Mouse (Mus musculus): ENCODE data around the gene Pi4kb. TPM values are rescaled to one million over a fixed set of nuclear protein-coding genes. Genes with fewer than 3 reads are reported as not detected.
A peak's percentile ranks its signal among the peaks of the same experiment; 100 is the strongest.
"Not testable (repeated sequence)": the region's sequence is repeated elsewhere in the genome, so short reads cannot be mapped to it uniquely, and the experiment has no call there.

Gene Pi4kb
- total and polyA plus RNA-seq, 2 experiments from 2014 or later: 24.3 to 55.0 TPM

DNA sequence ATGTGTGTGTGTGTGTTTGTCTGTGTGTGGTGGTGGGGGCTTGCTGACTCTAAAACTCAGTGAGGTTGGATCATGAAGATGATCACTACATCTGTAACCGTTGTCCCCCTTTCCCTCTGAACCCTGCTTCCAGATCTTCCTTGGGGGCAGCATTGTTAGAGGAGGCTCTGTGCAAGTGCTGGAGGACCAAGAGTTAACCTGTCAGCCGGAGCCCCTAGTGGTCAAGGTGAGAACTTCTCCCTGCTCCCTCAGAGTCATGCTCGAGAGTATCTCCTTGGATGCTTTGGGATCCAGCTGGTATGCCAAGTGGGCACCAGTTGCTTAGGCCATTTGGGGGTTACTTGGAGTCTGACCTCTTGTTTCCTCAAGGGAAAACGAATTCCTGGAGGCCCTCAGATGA, 30.8 kb upstream of the Pi4kb start:
- not testable (repeated sequence) for ATAC-seq (ENCODE audit: low FRiP score); H3K9ac ChIP-seq (replicated peaks; ENCODE audit: low read length, poor library complexity, severe bottlenecking); H3K27ac ChIP-seq (ENCODE audit: low read depth, low read length); H3K4me1 ChIP-seq (ENCODE audit: insufficient read depth, low read length); DNase-seq (ENCODE audit: low spot score); H3K4me2 ChIP-seq (ENCODE audit: low read depth, low read length, poor library complexity, severe bottlenecking); H3K36me3 ChIP-seq (ENCODE audit: insufficient read depth, low read length); H3K4me3 ChIP-seq (ENCODE audit: low read depth, low read length); H3K27me3 ChIP-seq (ENCODE audit: insufficient read depth, low read length); H3K9me3 ChIP-seq (ENCODE audit: low read length)
- 24% methylated on average over 4 of the region's 4 CpGs for WGBS
- peak; percentile 57 for TF ChIP-seq CTCF (IDR thresholded peaks at IDR 0.05)

DNA sequence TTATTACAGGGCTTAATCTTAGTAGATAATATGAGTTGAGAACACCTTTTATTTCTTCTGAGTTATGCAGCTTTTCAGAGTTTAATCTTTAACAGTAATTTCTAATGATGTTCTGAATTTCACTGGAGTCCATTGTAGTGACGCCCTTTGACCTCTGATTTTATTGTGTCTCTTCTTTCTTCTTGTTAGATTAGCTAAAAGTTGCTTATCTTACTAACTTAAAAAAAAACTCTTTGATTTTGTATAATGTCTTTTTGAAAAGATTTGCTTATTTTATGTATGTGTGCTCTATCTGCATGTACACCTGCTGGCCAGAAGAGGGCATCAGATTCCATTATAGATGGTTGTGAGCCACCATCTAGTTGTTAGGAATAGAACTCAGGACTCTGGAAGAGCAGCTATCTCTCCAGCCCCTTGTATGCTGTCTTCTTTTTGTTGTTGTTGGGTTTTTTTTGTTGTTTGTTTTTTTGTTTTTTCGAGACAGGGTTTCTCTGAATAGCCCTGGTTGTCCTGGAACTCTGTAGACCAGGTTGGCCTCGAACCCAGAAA, 26.4 kb upstream of the Pi4kb start:
- Histone ChIP-seq H3K9ac (replicated peaks; ENCODE audit: low read length, poor library complexity, severe bottlenecking) (no peak overlapping the region), H3K4me3 (ENCODE audit: low read depth, low read length) (no peak overlapping the region), H3K4me2 (ENCODE audit: low read depth, low read length, poor library complexity, severe bottlenecking) (no peak overlapping the region), H3K36me3 (ENCODE audit: insufficient read depth, low read length) (no peaks in the 10 kb centered on the region), H3K4me1 (ENCODE audit: insufficient read depth, low read length) (no peaks in the 10 kb centered on the region), H3K9me3 (ENCODE audit: low read length) (no peaks in the 10 kb centered on the region), H3K27ac (ENCODE audit: low read depth, low read length) (no peak overlapping the region), H3K27me3 (ENCODE audit: insufficient read depth, low read length) (no peaks in the 10 kb centered on the region)
- DNase-seq (ENCODE audit: low spot score): no peak
- TF ChIP-seq CTCF (IDR thresholded peaks at IDR 0.05): peak; percentile 61
- WGBS: 67% methylated on average over 3 of the region's 3 CpGs
- no peak for ATAC-seq (ENCODE audit: low FRiP score)

DNA sequence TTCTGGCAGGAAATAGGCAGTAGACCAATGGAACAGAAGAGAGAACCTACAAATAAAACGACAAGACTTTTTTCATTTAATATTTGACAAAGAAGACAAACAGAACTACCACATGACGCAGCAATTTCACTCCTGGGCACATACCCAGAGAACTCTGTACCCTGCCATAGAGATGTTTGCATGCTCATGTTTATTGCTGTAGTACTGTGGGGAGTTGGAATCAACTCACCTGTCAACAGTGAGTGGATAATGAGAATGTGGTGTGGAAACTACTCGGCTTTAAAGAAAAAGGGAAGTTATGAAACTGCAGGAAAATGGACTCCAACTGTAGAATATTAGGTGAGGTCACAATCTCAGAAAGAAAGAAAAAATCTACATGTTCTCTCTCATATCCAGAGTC, 24.9 kb upstream of the Pi4kb start:
- 91% methylated on average over 3 of the region's 3 CpGs for WGBS
- Histone ChIP-seq H3K9ac (replicated peaks; ENCODE audit: low read length, poor library complexity, severe bottlenecking) (no peak overlapping the region), H3K4me2 (ENCODE audit: low read depth, low read length, poor library complexity, severe bottlenecking) (no peak overlapping the region), H3K36me3 (ENCODE audit: insufficient read depth, low read length) (no peaks in the 10 kb centered on the region), H3K9me3 (ENCODE audit: low read length) (no peaks in the 10 kb centered on the region), H3K4me3 (ENCODE audit: low read depth, low read length) (no peak overlapping the region), H3K27ac (ENCODE audit: low read depth, low read length) (no peak overlapping the region), H3K27me3 (ENCODE audit: insufficient read depth, low read length) (no peaks in the 10 kb centered on the region), H3K4me1 (ENCODE audit: insufficient read depth, low read length) (no peaks in the 10 kb centered on the region)
- DNase-seq (ENCODE audit: low spot score): no peak
- no peak for TF ChIP-seq CTCF (IDR thresholded peaks at IDR 0.05)
- ATAC-seq (ENCODE audit: low FRiP score): no peak

DNA sequence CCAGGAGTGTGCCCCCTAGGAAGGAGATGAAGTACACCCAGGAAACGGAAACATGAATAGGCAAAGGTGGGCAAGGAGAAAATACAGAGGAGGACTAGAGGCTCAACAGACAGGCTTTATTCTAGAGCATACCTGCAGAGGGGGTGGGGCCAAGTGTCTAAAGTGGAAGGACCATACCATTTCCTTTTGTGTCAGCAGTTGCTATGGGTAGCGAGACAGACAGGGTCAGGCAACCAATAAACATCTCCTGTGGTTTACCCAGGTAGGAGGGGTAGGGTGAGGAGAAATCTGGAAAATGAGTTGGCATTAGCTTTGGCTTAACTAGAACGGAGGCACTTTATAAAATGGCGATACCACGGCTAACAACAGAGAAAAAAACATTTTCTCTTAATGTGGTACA, 21.7 kb upstream of the Pi4kb start:
- Histone ChIP-seq H3K9ac (replicated peaks; ENCODE audit: low read length, poor library complexity, severe bottlenecking) (peak overlapping the region; percentile 74; the same call in 1 of the 2 replicates), H3K4me1 (ENCODE audit: insufficient read depth, low read length) (peaks cover 7% of the 10 kb centered on the region; the same call in 1 of the 2 replicates), H3K9me3 (ENCODE audit: low read length) (no peaks in the 10 kb centered on the region), H3K4me3 (ENCODE audit: low read depth, low read length) (peak overlapping the region; percentile 48), H3K4me2 (ENCODE audit: low read depth, low read length, poor library complexity, severe bottlenecking) (peak overlapping the region; percentile 58), H3K27me3 (ENCODE audit: insufficient read depth, low read length) (no peaks in the 10 kb centered on the region), H3K36me3 (ENCODE audit: insufficient read depth, low read length) (peaks cover 21% of the 10 kb centered on the region), H3K27ac (ENCODE audit: low read depth, low read length) (peak overlapping the region; percentile 90)
- ATAC-seq (ENCODE audit: low FRiP score) (peak; percentile 31), DNase-seq (ENCODE audit: low spot score) (peak; percentile 46)
- TF ChIP-seq CTCF (IDR thresholded peaks at IDR 0.05): peak; percentile 35; the same call in 1 of the 2 replicates
- WGBS: 56% methylated on average over 5 of the region's 5 CpGs

DNA sequence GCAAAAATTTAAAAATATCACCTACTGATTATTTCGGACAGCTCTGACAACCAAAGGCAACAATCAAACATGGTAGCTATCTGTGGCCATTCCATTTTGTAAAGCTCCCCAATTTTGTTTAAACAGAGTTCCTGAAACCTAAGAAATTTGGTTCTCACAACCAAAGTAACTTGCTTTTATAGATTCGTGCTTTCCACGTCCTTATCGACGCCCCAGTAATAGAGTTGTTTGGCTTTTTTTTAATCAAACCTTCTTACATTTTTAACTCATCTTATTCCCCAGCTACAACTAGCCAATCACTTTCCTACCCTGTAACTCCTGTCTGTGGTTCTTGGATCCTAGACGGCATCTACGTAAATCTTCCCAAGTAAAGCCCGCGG, 21.2 kb upstream of the Pi4kb start:
- ATAC-seq (ENCODE audit: low FRiP score): peak; percentile 41; the same call in 1 of the 2 replicates
- H3K27me3 ChIP-seq (ENCODE audit: insufficient read depth, low read length): no peaks in the 10 kb centered on the region

DNA sequence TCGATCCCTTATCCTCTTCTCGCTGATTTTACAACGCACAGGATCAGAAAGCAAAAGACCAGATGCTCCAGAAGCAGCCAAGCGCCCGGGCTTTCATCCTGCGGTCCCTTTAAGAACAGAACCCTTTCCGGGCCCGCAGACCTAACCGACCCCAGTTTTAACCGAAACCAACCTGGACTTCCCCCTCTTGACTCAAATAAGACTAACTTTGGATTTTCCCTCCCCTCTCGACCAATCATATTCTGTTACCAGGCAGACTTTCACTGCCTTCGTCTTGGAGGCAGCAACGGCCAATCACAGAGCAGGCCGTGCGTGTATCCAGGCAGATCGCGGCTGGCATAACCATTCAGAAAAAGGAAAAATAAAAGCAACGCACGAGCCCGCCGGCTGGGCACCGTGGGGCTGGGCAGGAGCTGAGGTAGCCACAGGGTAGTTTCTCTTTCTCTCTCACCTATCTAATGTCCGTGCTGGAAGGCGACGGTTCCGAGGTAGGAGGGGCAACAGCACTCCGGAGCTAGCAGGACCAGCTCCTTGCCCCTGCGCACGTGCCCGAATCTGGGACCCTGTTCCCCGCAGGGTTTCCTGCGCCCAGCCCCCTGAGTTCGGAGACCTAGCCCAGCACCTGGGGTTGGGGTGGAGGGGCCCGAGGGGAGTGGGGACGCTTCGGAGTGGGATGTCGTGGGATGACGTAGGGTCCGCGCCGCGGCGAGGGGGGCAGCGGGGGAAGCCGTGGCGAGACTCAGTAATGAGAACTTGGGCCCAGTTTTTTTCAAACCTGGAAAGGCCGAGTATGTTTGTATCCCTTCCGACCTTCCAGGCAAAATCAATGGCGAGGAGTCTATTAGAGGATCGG, 20.5 kb upstream of the Pi4kb start, which contains the start of gene Rfx5:
Gene Rfx5, plus strand, starts transcription at position 312 of the 853 bp plus-strand sequence.
- DNase-seq (ENCODE audit: low spot score) (peak; percentile 98), ATAC-seq (ENCODE audit: low FRiP score) (peak; percentile 96)
- H3K27me3 ChIP-seq (ENCODE audit: insufficient read depth, low read length): no peaks in the 10 kb centered on the region
- H3K36me3 ChIP-seq (ENCODE audit: insufficient read depth, low read length): peaks cover 32% of the 10 kb centered on the region
- no peak for TF ChIP-seq CTCF (IDR thresholded peaks at IDR 0.05)
- H3K4me3 ChIP-seq (ENCODE audit: low read depth, low read length): peak within 1 kb of the TSS; percentile 48
- H3K9me3 ChIP-seq (ENCODE audit: low read length): no peaks in the 10 kb centered on the region
- H3K4me2 ChIP-seq (ENCODE audit: low read depth, low read length, poor library complexity, severe bottlenecking): peak within 1 kb of the TSS; percentile 58
- H3K4me1 ChIP-seq (ENCODE audit: insufficient read depth, low read length): peaks cover 7% of the 10 kb centered on the region; the same call in 1 of the 2 replicates
- peak within 1 kb of the TSS; percentile 90 for H3K27ac ChIP-seq (ENCODE audit: low read depth, low read length)
- peak within 1 kb of the TSS; percentile 74 for H3K9ac ChIP-seq (replicated peaks; ENCODE audit: low read length, poor library complexity, severe bottlenecking)
- 0% methylated on average over 46 of the region's 50 CpGs for WGBS

More for the DNA sequence above, 21.2 kb upstream of the Pi4kb start:
- Histone ChIP-seq H3K36me3 (ENCODE audit: insufficient read depth, low read length) (peaks cover 26% of the 10 kb centered on the region), H3K9me3 (ENCODE audit: low read length) (no peaks in the 10 kb centered on the region), H3K27ac (ENCODE audit: low read depth, low read length) (peak overlapping the region; percentile 90), H3K4me3 (ENCODE audit: low read depth, low read length) (peak overlapping the region; percentile 48), H3K4me2 (ENCODE audit: low read depth, low read length, poor library complexity, severe bottlenecking) (peak overlapping the region; percentile 58), H3K9ac (replicated peaks; ENCODE audit: low read length, poor library complexity, severe bottlenecking) (peak overlapping the region; percentile 74; the same call in 1 of the 2 replicates), H3K4me1 (ENCODE audit: insufficient read depth, low read length) (peaks cover 7% of the 10 kb centered on the region; the same call in 1 of the 2 replicates)
- no peak for DNase-seq (ENCODE audit: low spot score)
- no peak for TF ChIP-seq CTCF (IDR thresholded peaks at IDR 0.05)
- WGBS: 10% methylated on average over 9 of the region's 9 CpGs
